Mouse (Mus musculus) liver, postnatal 0 days (tissue): ENCODE measurements at regions not wholly inside any gene's neighbourhood (a gene's known extent, or its start where the extent isn't known, plus 50 kb on each side); places are given as distances from the start of the nearest gene placed in this dataset.

Source experiments
- ATAC-seq: fragments of 200-750 bp; cut with Nextera tagmentation; 2 replicates; pipeline ENCODE4 v1.8.0; 2017; ENCODE audit warnings: mild to moderate bottlenecking, moderate library complexity
- DNase-seq: peaks from one replicate; pipeline ENCODE4 v3.0.0-alpha.2; 2016
- H3K27ac ChIP-seq: fragments of 300-500 bp; sonication (generic); 2 replicates; pipeline ENCODE4 v1.5.1; 2014; ENCODE audit warnings: antibody characterized with exemption, moderate library complexity, mild to moderate bottlenecking, low read depth
- H3K27me3 ChIP-seq: fragments of 300-500 bp; sonication (generic); 2 replicates; pipeline ENCODE4 v1.6.1; 2014; ENCODE audit warnings: low read length, control low read depth, mixed read lengths; ENCODE audit not compliant: insufficient read depth
- H3K36me3 ChIP-seq: fragments of 300-500 bp; sonication (generic); replicated peaks from 2 replicates; pipeline ENCODE4 v1.6.1; 2014; ENCODE audit warnings: mild to moderate bottlenecking, control low read depth, low read length, moderate library complexity, mixed read lengths; ENCODE audit not compliant: insufficient read depth
- H3K4me1 ChIP-seq: fragments of 300-500 bp; sonication (generic); 2 replicates; pipeline ENCODE4 v1.6.1; 2014; ENCODE audit warnings: antibody characterized with exemption, mild to moderate bottlenecking, control low read depth; ENCODE audit not compliant: insufficient read depth
- H3K4me2 ChIP-seq: fragments of 300-500 bp; sonication (generic); 2 replicates; pipeline ENCODE4 v1.6.1; 2014; ENCODE audit warnings: low read depth, mild to moderate bottlenecking, low read length, moderate library complexity, mixed read lengths
- H3K4me3 ChIP-seq: fragments of 300-500 bp; sonication (generic); 2 replicates; pipeline ENCODE4 v1.5.1; 2014; ENCODE audit warnings: low read depth, low read length
- H3K9ac ChIP-seq: fragments of 300-500 bp; sonication (generic); replicated peaks from 2 replicates; pipeline ENCODE4 v1.6.1; 2014; ENCODE audit warnings: mild to moderate bottlenecking, moderate library complexity
- H3K9me3 ChIP-seq: fragments of 300-500 bp; sonication (generic); 2 replicates; pipeline ENCODE4 v1.6.1; 2016; ENCODE audit warnings: mild to moderate bottlenecking, control low read depth, low read length, mixed read lengths
- CTCF ChIP-seq: sonication (generic); IDR thresholded peaks from 2 replicates; pipeline ENCODE4 v1.5.1; 2016; ENCODE audit warnings: antibody characterized with exemption, low read depth
- EP300 ChIP-seq: IDR thresholded peaks from 2 replicates; pipeline ENCODE4 v1.6.1; 2016; ENCODE audit warnings: antibody characterized with exemption, low read depth, mild to moderate bottlenecking
- WGBS: fragments of 180-500 bp; shearing (Covaris S2); extraction: QIAGEN DNeasy Blood & Tissue Kit; methylation state at CpG from one replicate; pipeline ENCODE4 v1.1.7; 2014; ENCODE audit not compliant: insufficient replicate concordance; 5-methylcytosine and 5-hydroxymethylcytosine counted together

DNA sequence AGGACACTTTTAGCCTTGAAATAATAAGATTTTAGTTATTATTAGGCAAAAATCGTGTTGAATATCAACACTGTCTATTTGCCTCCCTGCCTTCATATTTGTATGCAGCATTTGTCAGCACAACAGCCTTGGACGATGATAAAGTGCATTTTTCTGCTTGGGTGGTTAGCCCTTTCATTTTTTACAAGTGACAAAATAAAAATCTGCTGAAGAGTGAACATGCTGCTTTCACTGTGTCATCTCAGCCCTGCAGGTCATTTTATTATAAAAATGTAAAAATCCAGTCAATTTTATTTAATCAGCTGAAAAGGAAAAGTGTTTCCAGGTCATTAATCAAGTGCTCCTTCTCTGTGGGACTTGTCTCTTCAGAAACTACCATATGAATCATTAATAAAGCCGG lies 277.9 kb upstream of the Itga1 start:
- no peak overlapping the region for H3K9ac ChIP-seq
- H3K27me3 ChIP-seq = no peaks in the 10 kb centered on the region
- H3K9me3 ChIP-seq = no peaks in the 10 kb centered on the region
- TF ChIP-seq EP300 (no peak), CTCF (no peak)
- DNase-seq (no peak), ATAC-seq (no peak)
- no peak overlapping the region for H3K4me2 ChIP-seq
- no peaks in the 10 kb centered on the region for H3K36me3 ChIP-seq
- no peak overlapping the region for H3K4me3 ChIP-seq
- no peak overlapping the region for H3K27ac ChIP-seq
- 55% methylated on average over 3 of the region's 3 CpGs for whole genome bisulfite sequencing
- no peaks in the 10 kb centered on the region for H3K4me1 ChIP-seq

DNA sequence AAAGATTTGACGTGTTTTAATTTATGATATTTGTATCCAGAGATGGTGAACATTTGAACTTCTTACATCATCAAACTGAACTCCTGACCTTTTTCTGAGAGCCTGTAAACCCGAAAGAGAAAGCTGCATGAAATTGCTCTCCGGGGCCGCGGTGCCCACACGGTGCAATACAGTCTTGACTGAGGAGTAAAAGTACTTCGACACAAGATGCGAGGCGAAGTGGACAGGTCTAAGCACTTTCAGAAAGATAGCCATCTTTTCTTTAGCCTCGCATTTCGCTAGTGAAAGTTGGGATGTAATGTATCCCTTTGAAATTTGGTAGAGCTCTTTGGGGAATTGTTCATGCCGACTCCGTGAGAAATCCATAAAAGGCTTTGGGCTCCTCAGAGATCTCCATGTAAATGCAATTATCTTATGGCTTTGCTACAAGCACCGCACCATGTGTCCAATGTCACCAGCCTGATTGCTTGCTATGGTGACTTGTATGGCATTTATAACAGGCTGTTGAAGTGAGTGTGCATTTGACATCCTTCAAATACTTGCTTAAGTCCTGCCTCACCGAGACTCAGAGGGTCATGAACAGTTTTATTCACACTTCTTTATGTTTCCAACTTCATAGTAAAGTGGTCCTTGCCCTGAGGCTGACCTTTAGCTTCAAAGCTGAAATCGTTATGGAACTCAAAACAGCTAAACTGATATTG lies 274.6 kb upstream of the Itga1 start:
- ATAC-seq (no peak), DNase-seq (no peak)
- no peaks in the 10 kb centered on the region for H3K36me3 ChIP-seq
- no peak overlapping the region for H3K27ac ChIP-seq
- H3K9ac ChIP-seq = no peak overlapping the region
- H3K9me3 ChIP-seq = no peaks in the 10 kb centered on the region
- no peaks in the 10 kb centered on the region for H3K27me3 ChIP-seq
- no peak for TF ChIP-seq CTCF
- no peak for TF ChIP-seq EP300
- H3K4me1 ChIP-seq = no peaks in the 10 kb centered on the region
- 77% methylated on average over 16 of the region's 16 CpGs for WGBS
- no peak overlapping the region for H3K4me2 ChIP-seq
- no peak overlapping the region for H3K4me3 ChIP-seq

GRCm38 (mm10) chr13:115361457-115361856 lies 259.7 kb upstream of the Itga1 start:
- Histone ChIP-seq H3K27me3 (no peaks in the 10 kb centered on the region), H3K4me1 (no peaks in the 10 kb centered on the region), H3K4me3 (no peak overlapping the region), H3K9me3 (no peaks in the 10 kb centered on the region), H3K9ac (no peak overlapping the region), H3K27ac (no peak overlapping the region), H3K4me2 (no peak overlapping the region), H3K36me3 (no peaks in the 10 kb centered on the region)
- TF ChIP-seq EP300 (no peak), CTCF (no peak)
- DNase-seq (no peak), ATAC-seq (no peak)
- WGBS = 79% methylated on average over 8 of the region's 8 CpGs

- no peaks in the 10 kb centered on the region for H3K4me1 ChIP-seq
- TF ChIP-seq EP300 = no peak
- no peak for TF ChIP-seq CTCF
- DNase-seq = no peak
- no peaks in the 10 kb centered on the region for H3K36me3 ChIP-seq
- H3K9ac ChIP-seq = no peak overlapping the region
- no peak overlapping the region for H3K4me2 ChIP-seq
- no peaks in the 10 kb centered on the region for H3K9me3 ChIP-seq
- no peak overlapping the region for H3K27ac ChIP-seq
- no peak overlapping the region for H3K4me3 ChIP-seq
- 69% methylated on average over 6 of the region's 6 CpGs for WGBS
- ATAC-seq = no peak
- no peaks in the 10 kb centered on the region for H3K27me3 ChIP-seq
Measured at GRCm38 (mm10) chr13:115347022-115347398, 245.2 kb upstream of the Itga1 start.

DNA sequence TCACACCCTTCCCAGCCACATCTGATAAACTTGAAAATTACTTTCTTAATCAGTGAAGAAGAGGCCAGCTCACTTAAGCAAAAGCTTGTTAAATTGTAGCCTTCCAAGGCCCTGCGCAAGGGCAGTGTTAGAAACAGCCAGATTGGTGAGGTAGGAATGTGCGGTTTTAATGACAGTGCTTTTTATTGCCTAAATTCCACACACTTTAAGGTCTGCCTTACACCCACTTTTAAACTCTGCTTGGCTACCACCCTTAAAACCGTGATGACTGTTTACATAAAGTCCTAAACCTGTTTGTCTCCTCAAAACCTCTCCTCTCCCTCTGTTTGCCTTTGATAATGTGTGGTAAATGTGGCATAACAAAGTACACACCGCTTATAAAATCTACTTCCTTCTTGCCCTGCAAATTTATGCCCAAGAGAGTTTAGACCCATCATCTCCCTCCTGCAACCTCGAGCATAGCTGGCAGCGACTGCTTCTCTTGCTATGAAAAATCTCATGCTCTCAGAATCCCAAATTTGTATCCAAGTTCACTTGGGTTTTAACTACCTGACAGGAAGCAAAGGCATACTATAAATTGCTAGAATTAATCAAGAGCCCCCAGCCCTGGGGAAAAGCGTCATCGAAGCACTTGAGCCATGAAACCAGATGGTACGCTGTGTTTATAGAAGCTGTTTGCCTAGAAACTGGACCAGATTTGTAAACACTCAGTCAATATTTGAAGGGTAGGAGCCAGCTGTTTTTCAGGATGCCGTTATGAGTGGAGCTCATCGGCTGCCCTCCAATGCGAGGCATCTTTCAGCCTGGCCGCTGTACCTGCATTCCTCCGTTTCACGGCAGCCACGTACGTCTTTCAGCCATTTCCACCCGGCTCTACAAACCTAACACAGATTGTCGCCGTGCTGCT lies 244.6 kb upstream of the Itga1 start:
- WGBS = 53% methylated on average over 20 of the region's 20 CpGs
- ATAC-seq (no peak), DNase-seq (no peak)
- no peaks in the 10 kb centered on the region for H3K4me1 ChIP-seq
- no peaks in the 10 kb centered on the region for H3K27me3 ChIP-seq
- H3K27ac ChIP-seq = no peak overlapping the region
- no peak overlapping the region for H3K9ac ChIP-seq
- TF ChIP-seq EP300 = no peak
- H3K36me3 ChIP-seq = no peaks in the 10 kb centered on the region
- H3K4me2 ChIP-seq = no peak overlapping the region
- no peaks in the 10 kb centered on the region for H3K9me3 ChIP-seq
- no peak overlapping the region for H3K4me3 ChIP-seq

GRCm38 (mm10) chr13:115329000-115329960 lies 227.5 kb upstream of the Itga1 start:
- WGBS = 78% methylated on average over 9 of the region's 9 CpGs
- no peaks in the 10 kb centered on the region for H3K9me3 ChIP-seq
- TF ChIP-seq CTCF = no peak
- TF ChIP-seq EP300 = no peak
- ATAC-seq (no peak), DNase-seq (no peak)
- no peak overlapping the region for H3K4me3 ChIP-seq
- no peaks in the 10 kb centered on the region for H3K4me1 ChIP-seq
- no peak overlapping the region for H3K27ac ChIP-seq
- no peak overlapping the region for H3K9ac ChIP-seq
- no peak overlapping the region for H3K4me2 ChIP-seq
- H3K27me3 ChIP-seq = no peaks in the 10 kb centered on the region
- no peaks in the 10 kb centered on the region for H3K36me3 ChIP-seq
